Mouse (Mus musculus) olfactory bulb, adult 2 months (tissue): Measurements from ENCODE around the gene Cmtm8.

Experiments used
- CTCF ChIP-seq: fragments of 200-500 bp; IDR thresholded peaks from 2 replicates; pipeline ENCODE4 v1.5.1; 2012; ENCODE audit warnings: low read depth, mild to moderate bottlenecking, low read length, moderate library complexity; ENCODE audit not compliant: insufficient read depth
- POLR2A ChIP-seq: fragments of 200-500 bp; IDR thresholded peaks from 2 replicates; pipeline ENCODE4 v1.6.1; 2012; ENCODE audit warnings: mild to moderate bottlenecking, low read depth, low read length, moderate library complexity; ENCODE audit not compliant: insufficient read depth

GRCm38 (mm10) chr9:114740336-114740735 lies 103.6 kb downstream of the Cmtm8 start:
- TF ChIP-seq CTCF (no peak), POLR2A (no peak)
